Mouse (Mus musculus) forebrain, embryonic 16.5 days (tissue): ENCODE measurements around the gene Tspan14. TPM values are rescaled to one million over a fixed set of nuclear protein-coding genes. Genes with fewer than 3 reads are reported as not detected.

Source experiments
- ATAC-seq: fragments of 200-750 bp; cut with Nextera tagmentation; 2 replicates; pipeline ENCODE4 v1.8.0; 2017; ENCODE audit warnings: mild to moderate bottlenecking, moderate library complexity
- H3K27ac ChIP-seq: fragments of 300-500 bp; sonication (generic); 2 replicates; pipeline ENCODE4 v1.5.1; 2014; ENCODE audit warnings: low read length, control low read depth
- H3K27me3 ChIP-seq: fragments of 300-500 bp; sonication (generic); replicated peaks from 2 replicates; pipeline ENCODE4 v1.6.1; 2014; ENCODE audit warnings: low read length; ENCODE audit not compliant: control insufficient read depth, insufficient read depth
- H3K36me3 ChIP-seq: fragments of 300-500 bp; sonication (generic); 2 replicates; pipeline ENCODE4 v1.6.1; 2014; ENCODE audit not compliant: control insufficient read depth, insufficient read depth
- H3K4me1 ChIP-seq: fragments of 300-500 bp; sonication (generic); replicated peaks from 2 replicates; pipeline ENCODE4 v1.6.1; 2014; ENCODE audit warnings: low read length; ENCODE audit not compliant: control insufficient read depth, insufficient read depth
- H3K4me2 ChIP-seq: fragments of 300-500 bp; sonication (generic); 2 replicates; pipeline ENCODE4 v1.6.1; 2014; ENCODE audit warnings: mild to moderate bottlenecking, low read length, control low read depth
- H3K4me3 ChIP-seq: fragments of 300-500 bp; sonication (generic); replicated peaks from 2 replicates; pipeline ENCODE4 v1.5.1; 2014; ENCODE audit warnings: mild to moderate bottlenecking, low read length, control low read depth
- H3K9ac ChIP-seq: fragments of 300-500 bp; sonication (generic); replicated peaks from 2 replicates; pipeline ENCODE4 v1.6.1; 2014; ENCODE audit warnings: low read depth, low read length, control low read depth
- H3K9me3 ChIP-seq: fragments of 300-500 bp; sonication (generic); 2 replicates; pipeline ENCODE4 v1.6.1; 2016; ENCODE audit warnings: low read length; ENCODE audit not compliant: control insufficient read depth
- WGBS: fragments of 180-500 bp; shearing (Covaris S2); extraction: QIAGEN DNeasy Blood & Tissue Kit; methylation state at CpG from one replicate; pipeline ENCODE4 v1.1.7; 2014; 5-methylcytosine and 5-hydroxymethylcytosine counted together
- polyA plus RNA-seq: library from polyadenylated mRNA; unstranded; fragments of >200 nt; fragmentation: Nextera tagmentation; extraction: Ambion mirVana; gene quantifications from 2 replicates; pipeline ENCODE4 v1.2.1, GENCODE M21; 2015

The Tspan14 gene
- polyA plus RNA-seq: 90.0 and 102 TPM in 2 replicates

DNA sequence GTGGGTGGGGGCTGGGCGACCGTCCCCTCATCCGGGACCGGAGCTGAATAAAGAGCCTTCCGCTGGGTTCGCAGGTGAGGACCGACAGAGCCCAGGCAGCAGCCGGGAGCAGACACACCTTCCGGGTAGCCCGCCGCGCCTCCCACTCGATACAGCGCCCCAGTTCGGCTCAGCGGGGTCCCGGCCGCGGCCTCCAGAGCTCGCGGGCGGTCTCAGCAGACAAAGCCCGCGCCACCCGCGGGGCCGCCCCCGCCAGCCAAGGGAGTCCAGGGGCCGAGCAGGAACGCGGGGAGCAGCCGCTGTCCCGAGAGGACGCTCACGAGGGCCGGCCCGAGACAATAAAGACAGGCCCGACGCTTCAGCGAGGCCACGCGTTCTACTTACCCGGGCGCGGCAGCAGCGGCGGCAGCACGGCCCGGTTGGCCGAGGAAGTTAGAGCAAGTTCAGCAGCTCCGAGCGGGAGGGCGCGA, at the start of gene Tspan14:
Gene Tspan14, minus strand, starts transcription at position 416 of the 470 bp plus-strand sequence.
- Histone ChIP-seq H3K4me1 (peaks cover 37% of the 10 kb centered on the region), H3K9ac (peak within 1 kb of the TSS; percentile 95), H3K36me3 (no peaks in the 10 kb centered on the region), H3K27ac (peak within 1 kb of the TSS; percentile 84), H3K4me2 (peak within 1 kb of the TSS; percentile 85), H3K9me3 (no peaks in the 10 kb centered on the region), H3K27me3 (no peaks in the 10 kb centered on the region), H3K4me3 (peak within 1 kb of the TSS; percentile 71)
- ATAC-seq: peak; percentile 59
- under 1% methylated on average over 54 of the region's 54 CpGs for WGBS

- H3K9me3 ChIP-seq: no peaks in the 10 kb centered on the region
These were observed 48.2 kb upstream of the Tspan14 start for GRCm38 (mm10) chr14:41014701-41015240.

GRCm38 (mm10) chr14:41013630-41014613, 47.3 kb upstream of the Tspan14 start, which contains the start of gene Fam213a:
TSS of gene Fam213a (minus strand) at chr14:41013788.
- no peaks in the 10 kb centered on the region for H3K9me3 ChIP-seq
- no peaks in the 10 kb centered on the region for H3K36me3 ChIP-seq
- ATAC-seq: peak; percentile 99
- H3K4me2 ChIP-seq: peak within 1 kb of the TSS; percentile 81
- H3K27me3 ChIP-seq: no peaks in the 10 kb centered on the region
- WGBS: under 1% methylated on average over 32 of the region's 32 CpGs
- H3K4me1 ChIP-seq: peaks cover 10% of the 10 kb centered on the region
- peak within 1 kb of the TSS; percentile 67 for H3K4me3 ChIP-seq
- peak within 1 kb of the TSS; percentile 86 for H3K9ac ChIP-seq
- H3K27ac ChIP-seq: peak within 1 kb of the TSS; percentile 73

More at GRCm38 (mm10) chr14:41014701-41015240, 48.2 kb upstream of the Tspan14 start:
- no peaks in the 10 kb centered on the region for H3K27me3 ChIP-seq
- H3K36me3 ChIP-seq: no peaks in the 10 kb centered on the region
- H3K4me3 ChIP-seq: no peak overlapping the region
- WGBS: 71% methylated on average over 5 of the region's 5 CpGs
- H3K4me1 ChIP-seq: peaks cover 10% of the 10 kb centered on the region
- no peak overlapping the region for H3K27ac ChIP-seq
- no peak overlapping the region for H3K9ac ChIP-seq
- no peak for ATAC-seq
- H3K4me2 ChIP-seq: no peak overlapping the region

GRCm38 (mm10) chr14:41013143-41013542, 46.5 kb upstream of the Tspan14 start:
- Histone ChIP-seq H3K27ac (0 out of 2 replicates have a peak overlapping the region, but pooled peaks have one; percentile 36), H3K9ac (peak overlapping the region; percentile 86), H3K36me3 (no peaks in the 10 kb centered on the region), H3K9me3 (no peaks in the 10 kb centered on the region), H3K4me3 (peak overlapping the region; percentile 67), H3K27me3 (no peaks in the 10 kb centered on the region), H3K4me1 (peaks cover 10% of the 10 kb centered on the region), H3K4me2 (peak overlapping the region; percentile 81)
- WGBS: 12% methylated on average over 9 of the region's 9 CpGs
- ATAC-seq: peak; percentile 2

DNA sequence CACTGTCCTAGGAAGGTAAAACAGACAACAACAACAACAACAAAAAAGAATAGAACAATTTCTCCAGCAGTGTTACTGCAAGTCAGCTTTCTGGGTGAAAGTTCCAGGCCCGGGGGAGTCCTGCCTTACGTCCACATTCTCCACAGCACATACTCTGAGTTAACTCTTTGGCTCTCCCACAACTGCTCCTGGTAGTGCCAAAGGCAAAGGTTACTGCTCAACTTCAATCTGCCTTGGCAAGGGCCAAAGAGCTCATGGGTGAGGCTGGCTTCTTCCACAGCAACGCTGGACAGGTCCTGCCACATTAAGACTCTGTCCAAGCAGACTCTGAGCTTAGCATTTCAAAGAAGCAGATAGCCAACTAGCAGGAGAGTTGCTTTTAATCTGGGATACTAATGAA, 45.3 kb upstream of the Tspan14 start:
- ATAC-seq: no peak
- 87% methylated on average over 3 of the region's 3 CpGs for WGBS
- Histone ChIP-seq H3K9ac (no peak overlapping the region), H3K4me2 (no peak overlapping the region), H3K4me3 (no peak overlapping the region), H3K9me3 (no peaks in the 10 kb centered on the region), H3K27ac (no peak overlapping the region), H3K36me3 (no peaks in the 10 kb centered on the region), H3K4me1 (peaks cover 10% of the 10 kb centered on the region), H3K27me3 (no peaks in the 10 kb centered on the region)

- Histone ChIP-seq H3K27ac (no peak overlapping the region), H3K4me1 (peaks cover 12% of the 10 kb centered on the region), H3K9ac (no peak overlapping the region), H3K27me3 (no peaks in the 10 kb centered on the region), H3K9me3 (no peaks in the 10 kb centered on the region), H3K4me3 (no peak overlapping the region), H3K4me2 (no peak overlapping the region), H3K36me3 (no peaks in the 10 kb centered on the region)
- WGBS: 72% methylated on average over 2 of the region's 2 CpGs
- ATAC-seq: 0 out of 2 replicates have a peak, but pooled peaks have one; percentile 27
These were observed 41.5 kb upstream of the Tspan14 start for GRCm38 (mm10) chr14:41008138-41008537.

DNA sequence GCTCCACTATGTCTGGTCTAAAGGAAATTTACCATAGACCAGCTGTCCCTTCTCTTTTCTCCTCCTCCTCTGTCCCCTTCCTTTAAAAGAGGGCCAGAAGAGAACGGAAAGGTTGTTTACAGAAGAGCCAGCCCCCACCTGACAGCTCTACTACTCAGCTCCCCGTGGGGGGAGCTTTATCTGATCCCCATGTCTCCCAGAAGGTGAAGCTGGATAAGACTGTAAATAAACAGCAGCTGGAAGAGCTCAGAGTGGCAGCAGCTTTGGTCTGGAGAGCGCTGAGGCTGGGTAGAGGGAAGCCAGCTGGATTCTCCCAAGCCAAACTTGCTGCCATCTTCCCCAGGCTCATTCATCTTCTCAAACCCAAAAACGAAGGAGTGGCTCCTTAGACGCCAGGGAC, 41.0 kb upstream of the Tspan14 start:
- H3K9ac ChIP-seq: no peak overlapping the region
- H3K27me3 ChIP-seq: no peaks in the 10 kb centered on the region
- H3K4me3 ChIP-seq: no peak overlapping the region
- no peak overlapping the region for H3K27ac ChIP-seq
- 60% methylated on average over 5 of the region's 5 CpGs for WGBS
- ATAC-seq: no peak
- no peaks in the 10 kb centered on the region for H3K9me3 ChIP-seq
- no peaks in the 10 kb centered on the region for H3K36me3 ChIP-seq
- peaks cover 7% of the 10 kb centered on the region for H3K4me1 ChIP-seq
- H3K4me2 ChIP-seq: no peak overlapping the region

- Histone ChIP-seq H3K9ac (no peak overlapping the region), H3K4me1 (peaks cover 7% of the 10 kb centered on the region), H3K27ac (no peak overlapping the region), H3K9me3 (no peaks in the 10 kb centered on the region), H3K4me2 (no peak overlapping the region), H3K36me3 (no peaks in the 10 kb centered on the region), H3K4me3 (no peak overlapping the region), H3K27me3 (no peaks in the 10 kb centered on the region)
- no peak for ATAC-seq
- 38% methylated on average over 3 of the region's 3 CpGs for WGBS
These were observed 40.3 kb upstream of the Tspan14 start for GRCm38 (mm10) chr14:41006899-41007298.

DNA sequence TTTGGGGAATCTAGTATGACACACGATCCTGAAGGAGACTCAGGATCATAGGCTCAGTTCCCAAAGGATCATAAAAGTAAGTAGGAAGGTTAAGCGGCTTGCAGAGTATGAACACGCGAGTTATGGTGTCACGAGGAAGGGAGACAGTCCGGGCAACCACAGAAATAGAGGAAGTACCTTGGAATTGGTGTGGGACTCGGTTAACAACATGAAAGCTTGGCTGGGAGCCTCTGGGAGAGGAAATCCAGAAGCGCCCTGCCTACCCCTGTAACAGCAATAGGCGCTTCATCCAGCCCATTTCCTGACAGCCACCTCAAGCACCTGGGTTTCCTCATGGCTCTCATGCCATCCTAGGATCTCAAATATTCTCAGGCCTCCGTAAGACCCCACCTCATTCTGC, 39.7 kb upstream of the Tspan14 start:
- no peak overlapping the region for H3K4me3 ChIP-seq
- H3K27ac ChIP-seq: no peak overlapping the region
- H3K4me2 ChIP-seq: no peak overlapping the region
- no peaks in the 10 kb centered on the region for H3K9me3 ChIP-seq
- H3K36me3 ChIP-seq: no peaks in the 10 kb centered on the region
- no peak overlapping the region for H3K9ac ChIP-seq
- ATAC-seq: no peak
- peaks cover 7% of the 10 kb centered on the region for H3K4me1 ChIP-seq
- WGBS: 94% methylated on average over 10 of the region's 10 CpGs
- H3K27me3 ChIP-seq: no peaks in the 10 kb centered on the region
